Mouse (Mus musculus): ENCODE results near the gene 4933427D14Rik. TPM values are rescaled to one million over a fixed set of nuclear protein-coding genes. Genes with fewer than 3 reads are reported as not detected.

Gene 4933427D14Rik
- 10.7 and 10.8 TPM in 2 replicates for polyA plus RNA-seq (2012; rRNA removed)

GRCm38 (mm10) chr11:72207204-72207833 lies at the start of gene 4933427D14Rik, which contains the start of gene Txndc17:
Gene 4933427D14Rik (minus strand): TSS chr11:72207459.
Gene Txndc17 (plus strand): TSS chr11:72207547.
- peak; percentile 81 for DNase-seq (ENCODE audit: low spot score)

GRCm38 (mm10) chr11:72256441-72256840 lies 49.2 kb upstream of the 4933427D14Rik start:
- DNase-seq (ENCODE audit: low spot score), result no peak

- no peak for DNase-seq (ENCODE audit: low spot score)
Observed at GRCm38 (mm10) chr11:72255629-72256028, 48.4 kb upstream of the 4933427D14Rik start.

GRCm38 (mm10) chr11:72245196-72245753 lies 38.0 kb upstream of the 4933427D14Rik start:
- no peak for DNase-seq (ENCODE audit: low spot score)

- DNase-seq (ENCODE audit: low spot score), result no peak
Observed at GRCm38 (mm10) chr11:72240062-72240860, 33.0 kb upstream of the 4933427D14Rik start.

GRCm38 (mm10) chr11:72234013-72234412 lies 26.8 kb upstream of the 4933427D14Rik start:
- DNase-seq (ENCODE audit: low spot score), result no peak

GRCm38 (mm10) chr11:72232991-72233390 lies 25.7 kb upstream of the 4933427D14Rik start:
- no peak for DNase-seq (ENCODE audit: low spot score)

- no peak for DNase-seq (ENCODE audit: low spot score)
Observed at GRCm38 (mm10) chr11:72232068-72232467, 24.8 kb upstream of the 4933427D14Rik start.

GRCm38 (mm10) chr11:72228513-72228912 lies 21.3 kb upstream of the 4933427D14Rik start:
- no peak for DNase-seq (ENCODE audit: low spot score)

GRCm38 (mm10) chr11:72226901-72227300 lies 19.6 kb upstream of the 4933427D14Rik start:
- DNase-seq (ENCODE audit: low spot score), result no peak

GRCm38 (mm10) chr11:72226020-72226791 lies 18.9 kb upstream of the 4933427D14Rik start:
- DNase-seq (ENCODE audit: low spot score), result no peak

GRCm38 (mm10) chr11:72224865-72225264 lies 17.6 kb upstream of the 4933427D14Rik start:
- DNase-seq (ENCODE audit: low spot score), result peak; percentile 37

GRCm38 (mm10) chr11:72223414-72223813 lies 16.2 kb upstream of the 4933427D14Rik start:
- no peak for DNase-seq (ENCODE audit: low spot score)

GRCm38 (mm10) chr11:72221278-72221677 lies 14.0 kb upstream of the 4933427D14Rik start:
- DNase-seq (ENCODE audit: low spot score), result no peak

GRCm38 (mm10) chr11:72217116-72217515 lies 9.9 kb upstream of the 4933427D14Rik start:
- DNase-seq (ENCODE audit: low spot score), result no peak

- DNase-seq (ENCODE audit: low spot score), result peak; percentile 69
Observed at GRCm38 (mm10) chr11:72215410-72215797, 8.1 kb upstream of the 4933427D14Rik start, which contains the start of gene Med31. Gene Med31 (minus strand): TSS chr11:72215592.

GRCm38 (mm10) chr11:72214591-72215409 lies 7.5 kb upstream of the 4933427D14Rik start:
- peak; percentile 81 for DNase-seq (ENCODE audit: low spot score)

GRCm38 (mm10) chr11:72207834-72208377 lies 647 bp upstream of the 4933427D14Rik start:
- DNase-seq (ENCODE audit: low spot score), result no peak

- DNase-seq (ENCODE audit: low spot score), result peak; percentile 30
Observed at GRCm38 (mm10) chr11:72206341-72207203, 687 bp downstream of the 4933427D14Rik start, which contains the start of gene Gm43951. Gene Gm43951 (minus strand): TSS chr11:72206840.

Data from urinary bladder, adult 2 months (tissue).